Mouse (Mus musculus) thymus, postnatal 10 days (tissue): ENCODE measurements around the gene Hrc.

ENCODE experiments used
- DNase-seq, 2 experiments: peaks; one replicate each; pipeline ENCODE4 v3.0.0; 2021; ENCODE audit warnings: low spot score in 2 of 2

The Hrc gene

DNA sequence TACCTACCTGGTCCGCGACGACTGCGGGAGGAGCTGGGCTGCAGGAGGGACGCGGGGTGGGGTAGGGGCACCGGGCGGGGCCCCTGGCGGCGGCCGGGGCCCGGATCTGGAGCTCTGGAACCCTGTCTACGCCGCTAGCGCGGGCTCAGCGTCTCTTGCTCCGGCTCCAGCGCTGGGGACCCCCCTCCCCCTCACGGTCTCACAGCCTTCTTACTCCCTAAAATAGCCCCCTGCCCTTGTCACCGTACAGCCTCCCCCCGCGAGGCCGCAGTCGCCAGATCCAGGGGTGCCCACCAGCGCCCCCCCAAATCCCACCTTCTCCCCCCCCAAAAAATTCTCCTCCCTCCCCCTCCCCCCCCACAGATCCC, 31.5 kb downstream of the Hrc start, which contains the start of gene Ppfia3:
Gene Ppfia3 (minus strand): TSS at position 368 of the 368 bp plus-strand sequence.
- no peak for DNase-seq

DNA sequence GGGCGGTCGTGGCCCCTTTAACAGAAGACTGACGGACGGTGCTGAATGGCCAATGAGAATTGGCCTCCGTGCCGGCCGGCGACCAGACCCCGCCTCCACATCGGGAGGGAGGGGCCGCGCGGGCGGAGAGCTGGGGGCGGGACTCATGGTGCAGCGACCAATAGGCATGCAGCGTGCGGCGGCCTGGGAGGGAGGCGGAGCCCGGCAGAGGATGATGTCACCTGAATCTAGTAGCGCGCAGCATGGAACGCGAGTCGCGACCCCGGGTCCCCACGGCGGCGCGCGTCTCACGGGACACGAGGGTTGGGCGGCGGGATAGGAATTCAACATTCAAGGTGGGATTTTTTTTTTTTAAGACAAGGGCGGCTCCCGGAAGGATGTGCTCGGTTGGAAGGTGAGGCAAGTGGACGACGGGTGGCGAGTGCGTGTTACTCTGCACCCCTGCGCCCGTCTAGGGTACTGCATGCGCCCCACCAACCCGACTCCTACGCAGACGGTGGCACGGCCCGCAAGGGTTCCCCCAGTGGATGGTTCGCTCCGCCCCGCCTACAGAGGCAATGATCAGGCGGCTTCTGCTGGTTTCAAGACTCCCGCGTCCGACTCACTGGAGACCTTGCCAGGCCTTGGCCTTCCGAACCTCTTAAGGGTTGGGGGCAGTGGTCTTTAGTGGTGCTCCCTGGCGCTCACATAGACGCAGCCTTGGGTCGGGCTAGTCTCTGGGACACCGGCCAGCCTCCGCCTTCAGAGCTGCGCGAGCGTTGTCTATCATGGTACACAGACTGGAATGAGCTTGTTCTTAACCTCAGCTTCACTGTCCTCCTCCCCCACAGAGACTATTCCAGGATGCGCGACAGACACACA, 32.2 kb downstream of the Hrc start:
- DNase-seq: peak; percentile 95 to 98

GRCm38 (mm10) chr7:45368178-45368577, 33.1 kb downstream of the Hrc start:
- DNase-seq: no peak

DNA sequence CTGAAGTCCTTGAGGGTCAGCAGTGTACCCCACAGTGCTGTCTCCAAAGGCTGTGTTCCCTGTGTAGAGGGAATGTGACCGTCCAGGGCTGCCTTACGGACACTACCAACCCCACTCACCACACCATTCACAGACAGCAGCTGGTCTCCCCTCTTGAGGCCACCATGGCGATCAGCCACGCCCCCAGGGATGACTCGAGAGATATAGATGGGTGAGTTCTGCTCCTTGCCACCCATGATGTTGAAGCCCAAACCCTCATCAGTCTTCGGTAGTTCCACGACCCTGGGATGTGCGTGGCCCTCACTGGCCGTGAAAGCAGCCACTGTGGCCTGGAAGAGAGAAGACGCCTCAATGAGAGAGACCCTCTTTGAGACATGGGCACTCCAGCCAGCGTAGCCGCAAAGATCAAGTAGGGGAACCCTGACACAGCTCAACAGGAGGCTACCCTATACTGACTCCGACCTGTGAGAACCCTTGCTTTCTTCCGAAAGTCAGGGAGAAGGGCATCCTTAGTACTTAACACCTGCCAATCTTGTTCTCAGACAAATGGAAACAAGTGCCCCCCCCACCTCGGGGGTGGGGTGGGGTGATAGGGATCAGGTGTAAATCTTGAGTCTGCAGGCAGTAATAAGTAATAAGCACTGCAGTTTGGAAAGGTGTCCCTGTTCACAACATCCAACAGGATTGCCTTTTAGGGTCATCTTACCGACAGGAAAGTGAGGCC, 34.1 kb downstream of the Hrc start:
- DNase-seq: no peak

- DNase-seq: no peak
Observed at GRCm38 (mm10) chr7:45369836-45370474, 34.9 kb downstream of the Hrc start.

DNA sequence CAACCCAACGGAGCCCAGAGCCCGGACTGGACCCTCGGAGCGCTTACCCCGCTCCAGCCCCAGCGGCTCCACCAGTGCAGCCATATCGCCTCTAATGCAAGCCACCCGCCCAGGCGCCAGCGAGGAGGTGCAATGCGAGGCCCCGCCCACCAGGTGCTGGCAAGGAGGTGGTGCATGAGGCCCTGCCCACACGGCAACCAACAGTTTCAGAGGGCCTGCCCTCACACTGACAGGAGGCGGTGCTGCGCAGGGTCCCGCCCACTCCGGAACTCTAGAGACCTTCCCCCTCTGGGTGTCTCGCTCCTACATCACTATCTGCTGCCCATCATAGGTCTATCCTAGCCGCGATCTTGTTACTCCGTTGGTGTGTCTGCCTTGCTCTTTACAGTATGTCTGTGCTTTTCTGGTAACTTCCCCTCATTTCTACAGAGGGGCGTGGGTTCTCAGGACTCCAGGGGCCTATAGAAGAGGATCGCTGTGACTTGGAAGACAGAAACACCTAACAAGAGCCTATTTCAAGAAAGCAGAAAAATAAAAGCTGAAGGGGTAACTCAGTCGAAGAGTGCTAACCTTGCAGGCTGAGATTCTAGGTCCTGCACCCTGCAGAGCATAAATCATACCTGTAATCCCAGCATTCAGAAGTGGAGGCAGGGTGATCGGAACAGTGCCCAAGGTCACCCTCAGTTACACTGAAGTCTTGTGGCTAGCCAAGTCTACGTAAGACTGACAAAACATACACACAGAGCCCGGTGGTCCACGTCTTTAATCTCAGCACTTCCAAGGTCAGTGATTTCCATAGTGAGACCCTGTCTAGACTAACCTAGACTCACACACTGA, 35.6 kb downstream of the Hrc start, which contains the start of gene Lin7b:
Gene Lin7b (minus strand): TSS at position 109 of the 837 bp plus-strand sequence.
- peak; percentile 89 for DNase-seq

DNA sequence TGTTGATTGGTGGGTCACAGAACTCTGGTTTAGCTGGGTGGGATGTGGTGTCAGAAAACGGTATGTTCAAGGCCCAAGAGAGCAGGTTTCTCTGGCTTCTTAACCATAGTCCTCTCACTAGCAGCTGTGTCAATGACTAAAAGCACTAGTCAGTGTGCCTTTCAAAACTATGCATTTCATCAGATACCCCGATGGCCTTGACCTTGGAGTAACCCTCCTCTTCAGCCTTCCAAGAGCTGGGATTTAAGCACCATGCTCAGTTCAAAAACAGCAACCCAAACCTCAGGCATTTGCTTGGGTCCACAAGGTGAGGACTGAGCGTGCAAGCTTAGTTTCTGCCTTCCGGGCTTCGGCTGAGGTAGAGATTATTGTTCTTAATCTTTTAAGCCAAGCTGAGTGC, 37.3 kb downstream of the Hrc start:
- no peak for DNase-seq

- no peak for DNase-seq
Observed at GRCm38 (mm10) chr7:45374620-45375019, 39.5 kb downstream of the Hrc start.

GRCm38 (mm10) chr7:45376057-45376456, 41.0 kb downstream of the Hrc start:
- no peak for DNase-seq

DNA sequence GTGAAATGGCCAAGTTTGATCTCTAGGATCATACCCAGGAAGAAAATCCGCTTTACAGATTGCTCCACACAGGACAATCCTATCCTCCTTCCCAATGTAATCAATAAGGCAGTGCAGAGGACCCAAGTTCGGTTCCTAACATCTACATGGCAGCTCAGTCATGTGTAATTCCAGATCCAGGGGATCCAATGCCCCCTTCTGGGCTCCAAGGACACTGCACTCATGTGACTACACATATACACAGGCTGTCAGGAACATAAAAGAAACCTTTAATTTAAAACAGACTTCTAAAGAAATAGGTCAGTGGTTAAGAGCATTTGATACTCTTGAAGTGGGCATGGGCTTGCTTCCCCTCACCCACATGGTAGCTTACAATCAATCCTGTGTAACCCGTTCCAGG, 51.0 kb downstream of the Hrc start:
- DNase-seq: no peak
